Mouse (Mus musculus) heart, embryonic 14.5 days (tissue): ENCODE measurements around the gene Zfp831. TPM values are rescaled to one million over a fixed set of nuclear protein-coding genes. Genes with fewer than 3 reads are reported as not detected.

Experiments used
- ATAC-seq: fragments of 200-750 bp; cut with Nextera tagmentation; 2 replicates; pipeline ENCODE4 v1.8.0; 2017; ENCODE audit warnings: low read depth, moderate TSS enrichment; ENCODE audit not compliant: insufficient number of reproducible peaks, insufficient read depth, low FRiP score
- H3K27ac ChIP-seq, 2 experiments: fragments of 200-500 bp in 1 of 2; fragments of 300-500 bp in 1 of 2; sonication (generic) in 1 of 2; replicated peaks in 1 of 2; 2 replicates each; pipeline ENCODE4 v1.5.1; 2012 to 2014; ENCODE audit warnings: low read depth in 2 of 2, low read length in 2 of 2, control low read depth in 1 of 2, mild to moderate bottlenecking in 1 of 2, mixed read lengths in 1 of 2; ENCODE audit not compliant: control insufficient read depth in 1 of 2, insufficient read depth in 1 of 2
- H3K27me3 ChIP-seq: fragments of 300-500 bp; sonication (generic); 2 replicates; pipeline ENCODE4 v1.6.1; 2014; ENCODE audit warnings: mild to moderate bottlenecking, low read length, control low read depth; ENCODE audit not compliant: control insufficient read depth, insufficient read depth
- H3K36me3 ChIP-seq: fragments of 300-500 bp; sonication (generic); 2 replicates; pipeline ENCODE4 v1.6.1; 2014; ENCODE audit warnings: mild to moderate bottlenecking, control low read depth, low read length, mixed read lengths; ENCODE audit not compliant: control insufficient read depth, insufficient read depth
- H3K4me1 ChIP-seq, 2 experiments: fragments of 200-500 bp in 1 of 2; fragments of 300-500 bp in 1 of 2; sonication (generic) in 1 of 2; 2 replicates each; pipeline ENCODE4 v1.6.1; 2012 to 2014; ENCODE audit warnings: low read length in 2 of 2, control low read depth in 1 of 2, mixed read lengths in 1 of 2; ENCODE audit not compliant: control insufficient read depth in 2 of 2, insufficient read depth in 2 of 2
- H3K4me2 ChIP-seq: fragments of 300-500 bp; sonication (generic); 2 replicates; pipeline ENCODE4 v1.6.1; 2014; ENCODE audit warnings: mild to moderate bottlenecking, low read length
- H3K4me3 ChIP-seq, 2 experiments: fragments of 200-500 bp in 1 of 2; fragments of 300-500 bp in 1 of 2; sonication (generic) in 1 of 2; 2 replicates each; pipeline ENCODE4 v1.5.1; 2012 to 2014; ENCODE audit warnings: low read length in 2 of 2, mild to moderate bottlenecking in 2 of 2, control low read depth in 1 of 2, low read depth in 1 of 2, moderate library complexity in 1 of 2; ENCODE audit not compliant: control insufficient read depth in 1 of 2, insufficient read depth in 1 of 2
- H3K9ac ChIP-seq: fragments of 300-500 bp; sonication (generic); 2 replicates; pipeline ENCODE4 v1.6.1; 2014; ENCODE audit warnings: mild to moderate bottlenecking, low read length
- H3K9me3 ChIP-seq: fragments of 300-500 bp; sonication (generic); 2 replicates; pipeline ENCODE4 v1.6.1; 2016; ENCODE audit warnings: low read length, control low read depth; ENCODE audit not compliant: control insufficient read depth
- WGBS: fragments of 180-500 bp; shearing (Covaris S2); extraction: QIAGEN DNeasy Blood & Tissue Kit; methylation state at CpG from one replicate; pipeline ENCODE4 v1.1.7; 2014; 5-methylcytosine and 5-hydroxymethylcytosine counted together
- polyA plus RNA-seq: library from polyadenylated mRNA; unstranded; fragments of >200 nt; fragmentation: Nextera tagmentation; extraction: Ambion mirVana; gene quantifications from 2 replicates; pipeline ENCODE4 v1.2.1, GENCODE M21; 2014

Gene Zfp831
- polyA plus RNA-seq = 0.01 TPM in 1 of 2 replicates, not detected in the other

DNA sequence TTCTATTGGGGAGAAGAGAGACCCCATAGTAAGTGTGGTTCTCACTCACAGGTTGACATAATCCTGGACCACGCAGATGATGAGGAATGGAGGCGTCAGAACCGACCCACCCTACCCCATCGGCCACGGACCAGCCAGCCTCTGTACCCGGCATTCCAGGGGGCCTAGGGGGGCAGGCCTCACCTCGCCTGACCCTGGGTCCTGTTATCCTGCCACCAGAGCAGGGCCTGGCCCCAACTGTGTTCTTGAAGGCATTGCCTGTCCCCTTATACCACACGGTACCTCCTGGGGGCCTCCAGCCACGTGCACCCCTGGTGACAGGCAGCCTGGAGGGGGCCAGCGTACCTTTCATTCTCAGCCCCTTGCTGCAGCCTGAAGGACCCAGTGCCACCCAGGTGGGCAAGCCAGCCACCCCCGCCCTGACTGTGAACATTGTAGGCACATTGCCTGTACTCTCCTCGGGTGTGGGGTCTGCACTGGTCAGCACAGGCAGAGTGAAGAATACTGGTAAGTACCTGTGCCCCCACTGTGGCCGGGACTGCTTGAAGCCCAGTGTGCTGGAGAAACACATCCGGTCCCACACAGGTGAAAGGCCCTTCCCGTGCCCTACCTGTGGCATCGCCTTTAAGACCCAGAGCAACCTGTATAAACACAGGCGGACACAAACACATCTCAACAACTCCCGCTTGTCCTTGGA lies at the start of gene Zfp831:
TSS of gene Zfp831 (plus strand) at position 87 of the 697 bp plus-strand sequence.
- H3K27me3 ChIP-seq = no peaks in the 10 kb centered on the region
- ATAC-seq = 0 out of 2 replicates have a peak, but pooled peaks have one; percentile 35

DNA sequence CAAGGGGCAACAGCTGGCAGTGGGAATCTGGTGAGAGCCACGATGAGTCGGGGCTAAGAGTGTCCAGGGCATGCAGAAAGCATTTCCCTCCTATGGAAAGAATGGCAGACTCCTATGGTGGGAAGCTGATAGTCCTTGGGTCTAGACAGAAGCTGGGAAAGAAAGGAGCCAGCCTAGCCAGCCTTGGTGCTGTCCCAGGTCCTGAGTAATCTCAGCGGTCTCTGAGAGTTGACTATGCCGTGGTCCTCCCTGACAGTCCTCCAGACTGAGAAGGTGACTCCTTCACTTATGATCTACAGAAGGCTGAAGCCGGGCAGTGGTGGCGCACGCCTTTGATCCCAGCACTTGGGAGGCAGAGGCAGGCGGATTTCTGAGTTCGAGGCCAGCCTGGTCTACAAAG lies 48.4 kb upstream of the Zfp831 start:
- no peak for ATAC-seq
- Histone ChIP-seq H3K4me2 (no peak overlapping the region), H3K4me1 (peaks cover 9% of the 10 kb centered on the region in 2 experiments), H3K27me3 (no peaks in the 10 kb centered on the region), H3K36me3 (no peaks in the 10 kb centered on the region), H3K4me3 (no peak overlapping the region), H3K9ac (no peak overlapping the region), H3K9me3 (no peaks in the 10 kb centered on the region), H3K27ac (no peak overlapping the region)
- WGBS = 68% methylated on average over 9 of the region's 9 CpGs

More for the DNA sequence above, at the start of gene Zfp831:
- Histone ChIP-seq H3K4me1 (no peaks in the 10 kb centered on the region), H3K36me3 (no peaks in the 10 kb centered on the region), H3K4me3 (no peak within 1 kb of the TSS), H3K27ac (no peak within 1 kb of the TSS), H3K9ac (no peak within 1 kb of the TSS), H3K4me2 (no peak within 1 kb of the TSS), H3K9me3 (0 out of 2 replicates have a peak, but pooled peaks cover under 1% of the 10 kb centered on the region)
- WGBS = 74% methylated on average over 18 of the region's 18 CpGs

GRCm38 (mm10) chr2:174595611-174596010 lies 47.7 kb upstream of the Zfp831 start:
- H3K36me3 ChIP-seq = no peaks in the 10 kb centered on the region
- H3K27me3 ChIP-seq = no peaks in the 10 kb centered on the region
- H3K4me1 ChIP-seq = peaks cover 12 to 14% of the 10 kb centered on the region in 2 experiments
- H3K9ac ChIP-seq = no peak overlapping the region
- no peak overlapping the region for H3K4me3 ChIP-seq
- H3K4me2 ChIP-seq = no peak overlapping the region
- 79% methylated on average over 2 of the region's 2 CpGs for WGBS
- H3K9me3 ChIP-seq = no peaks in the 10 kb centered on the region
- ATAC-seq = no peak
- H3K27ac ChIP-seq = no peak overlapping the region

GRCm38 (mm10) chr2:174596457-174596856 lies 46.9 kb upstream of the Zfp831 start:
- 86% methylated on average over 15 of the region's 15 CpGs for WGBS

DNA sequence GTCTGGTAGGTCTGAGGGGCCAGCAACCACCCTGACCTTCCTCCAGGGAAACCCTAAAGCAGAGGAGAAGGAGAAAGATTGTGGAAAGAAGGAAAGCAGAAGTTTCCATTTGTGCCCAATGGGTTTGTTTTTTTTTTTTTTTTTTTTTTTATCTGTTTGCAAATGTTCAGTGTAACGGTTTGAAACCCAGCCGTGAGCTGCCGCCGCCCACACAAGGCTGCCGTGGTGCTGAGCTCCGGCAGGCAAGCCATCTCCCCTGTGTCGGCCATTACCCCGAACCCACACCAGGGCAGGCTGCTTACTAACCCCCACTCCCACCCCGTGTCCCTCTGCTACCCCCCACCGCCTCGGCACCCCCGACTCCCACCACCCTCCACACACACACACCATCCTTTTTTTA lies 44.9 kb upstream of the Zfp831 start:
- Histone ChIP-seq H3K9me3 (no peaks in the 10 kb centered on the region), H3K27ac (no peak overlapping the region; a peak in 1 of 4 replicates), H3K4me2 (no peak overlapping the region), H3K9ac (no peak overlapping the region), H3K27me3 (no peaks in the 10 kb centered on the region), H3K36me3 (no peaks in the 10 kb centered on the region), H3K4me3 (no peak overlapping the region), H3K4me1 (peaks cover 16 to 17% of the 10 kb centered on the region in 2 experiments)
- no peak for ATAC-seq
- WGBS = 60% methylated on average over 12 of the region's 12 CpGs

More at GRCm38 (mm10) chr2:174596457-174596856, 46.9 kb upstream of the Zfp831 start:
- no peaks in the 10 kb centered on the region for H3K9me3 ChIP-seq
- peaks cover 12 to 14% of the 10 kb centered on the region in 2 experiments for H3K4me1 ChIP-seq
- H3K4me3 ChIP-seq = no peak overlapping the region
- no peaks in the 10 kb centered on the region for H3K27me3 ChIP-seq
- H3K4me2 ChIP-seq = no peak overlapping the region
- H3K9ac ChIP-seq = no peak overlapping the region
- H3K36me3 ChIP-seq = no peaks in the 10 kb centered on the region
- ATAC-seq = no peak
- no peak overlapping the region for H3K27ac ChIP-seq

DNA sequence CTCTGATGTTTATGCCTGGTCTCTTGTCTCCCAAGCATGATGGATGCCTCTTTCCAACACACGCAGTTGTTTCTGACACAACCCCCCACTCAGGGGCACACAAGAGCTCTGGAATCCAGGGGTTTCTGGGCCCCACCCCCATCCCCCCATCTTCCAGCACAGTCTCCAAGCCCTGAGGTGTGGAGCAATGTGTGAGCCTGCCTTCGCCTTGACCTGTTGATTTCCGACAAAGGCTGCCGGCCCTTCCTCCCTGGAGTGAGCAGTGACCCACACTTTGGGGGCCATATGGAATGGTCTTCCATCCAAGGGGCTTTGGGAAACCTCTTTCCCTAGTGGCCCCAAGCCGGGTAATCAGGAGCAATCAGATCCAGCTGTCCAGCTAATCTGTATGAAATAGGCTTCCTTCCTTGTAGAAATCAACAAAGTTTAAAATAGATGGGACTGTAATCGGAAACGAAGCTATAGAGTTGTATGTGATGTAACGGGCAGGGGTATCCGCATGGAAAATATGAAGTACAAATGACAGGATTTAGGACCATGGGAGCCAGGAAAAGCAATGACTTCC lies 44.2 kb upstream of the Zfp831 start:
- no peaks in the 10 kb centered on the region for H3K36me3 ChIP-seq
- peak overlapping the region; percentile 27 to 58 for H3K27ac ChIP-seq
- H3K4me1 ChIP-seq = peaks cover 16 to 17% of the 10 kb centered on the region in 2 experiments
- H3K4me3 ChIP-seq = no peak overlapping the region
- WGBS = 72% methylated on average over 9 of the region's 9 CpGs
- no peak overlapping the region for H3K4me2 ChIP-seq
- H3K27me3 ChIP-seq = no peaks in the 10 kb centered on the region
- no peak overlapping the region for H3K9ac ChIP-seq
- ATAC-seq = no peak
- H3K9me3 ChIP-seq = no peaks in the 10 kb centered on the region

DNA sequence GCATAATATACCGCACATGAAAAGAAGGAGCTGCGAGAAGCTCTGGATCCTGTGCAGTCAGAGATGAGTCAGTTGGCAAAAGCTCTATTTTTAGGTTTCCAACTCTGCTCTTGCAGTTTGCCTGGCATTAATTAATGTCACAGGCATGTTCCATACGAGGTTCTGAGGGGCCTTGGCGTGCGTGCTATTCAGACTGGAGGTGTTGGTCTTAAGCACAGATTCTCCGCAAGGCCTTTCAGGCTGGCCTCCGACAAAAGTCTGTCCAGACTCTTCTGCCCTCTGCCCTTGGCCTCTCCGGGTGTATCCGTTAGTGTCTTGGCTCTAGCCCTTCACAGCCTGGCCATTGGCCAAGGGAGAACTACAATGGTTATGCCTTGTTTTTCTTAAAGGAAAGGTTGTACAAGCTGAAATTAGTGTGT lies 43.5 kb upstream of the Zfp831 start:
- H3K27ac ChIP-seq = peak overlapping the region; percentile 58 to 73
- 40% methylated on average over 9 of the region's 9 CpGs for WGBS
- H3K4me2 ChIP-seq = no peak overlapping the region
- no peaks in the 10 kb centered on the region for H3K36me3 ChIP-seq
- H3K4me3 ChIP-seq = no peak overlapping the region
- no peak overlapping the region for H3K9ac ChIP-seq
- no peaks in the 10 kb centered on the region for H3K27me3 ChIP-seq
- no peak; the same call in 1 of the 2 replicates for ATAC-seq
- H3K4me1 ChIP-seq = peaks cover 16 to 17% of the 10 kb centered on the region in 2 experiments
- H3K9me3 ChIP-seq = no peaks in the 10 kb centered on the region
